Mouse (Mus musculus): ENCODE results near the gene Mesd.
A peak's percentile ranks its signal among the peaks of the same experiment; 100 is the strongest.
"Not testable (repeated sequence)": the region's sequence is repeated elsewhere in the genome, so short reads cannot be mapped to it uniquely, and the experiment has no call there.

The Mesd gene

GRCm38 (mm10) chr7:83878676-83879448 lies 5.4 kb upstream of the Mesd start:
- peak; percentile 37 for DNase-seq (ENCODE audit: low read depth)

- DNase-seq (ENCODE audit: low read depth), result no peak
Measured at GRCm38 (mm10) chr7:83882150-83882632, 2.1 kb upstream of the Mesd start.

- peak; percentile 60 for DNase-seq (ENCODE audit: low read depth)
Measured at GRCm38 (mm10) chr7:83882633-83883275, 1.5 kb upstream of the Mesd start.

- DNase-seq (ENCODE audit: low read depth), result peak; percentile 72
Measured at GRCm38 (mm10) chr7:83883276-83884020, 818 bp upstream of the Mesd start.

- DNase-seq (ENCODE audit: low read depth), result no peak
Measured at GRCm38 (mm10) chr7:83884921-83885532, 761 bp downstream of the Mesd start.

- DNase-seq (ENCODE audit: low read depth), result no peak
Measured at GRCm38 (mm10) chr7:83885835-83886234, 1.6 kb downstream of the Mesd start.

GRCm38 (mm10) chr7:83886366-83887129 lies 2.3 kb downstream of the Mesd start:
- DNase-seq (ENCODE audit: low read depth), result peak; percentile 64

- DNase-seq (ENCODE audit: low read depth), result no peak
Measured at GRCm38 (mm10) chr7:83889383-83889782, 5.1 kb downstream of the Mesd start.

- DNase-seq (ENCODE audit: low read depth), result not testable (repeated sequence)
Measured at GRCm38 (mm10) chr7:83889946-83890345, 5.7 kb downstream of the Mesd start.

- peak; percentile 100 for DNase-seq (ENCODE audit: low read depth)
Measured at GRCm38 (mm10) chr7:83891433-83892332, 7.4 kb downstream of the Mesd start.

- no peak for DNase-seq (ENCODE audit: low read depth)
Measured at GRCm38 (mm10) chr7:83892333-83892669, 8.0 kb downstream of the Mesd start.

- DNase-seq (ENCODE audit: low read depth), result no peak
Measured at GRCm38 (mm10) chr7:83894348-83894747, 10.1 kb downstream of the Mesd start.

GRCm38 (mm10) chr7:83896077-83896740 lies 11.9 kb downstream of the Mesd start:
- DNase-seq (ENCODE audit: low read depth), result no peak

GRCm38 (mm10) chr7:83898267-83898666 lies 14.0 kb downstream of the Mesd start:
- DNase-seq (ENCODE audit: low read depth), result no peak

GRCm38 (mm10) chr7:83900519-83900918 lies 16.3 kb downstream of the Mesd start:
- no peak for DNase-seq (ENCODE audit: low read depth)

GRCm38 (mm10) chr7:83901425-83901824 lies 17.2 kb downstream of the Mesd start:
- DNase-seq (ENCODE audit: low read depth), result no peak

GRCm38 (mm10) chr7:83902296-83903145 lies 18.3 kb downstream of the Mesd start:
- DNase-seq (ENCODE audit: low read depth), result no peak

GRCm38 (mm10) chr7:83904831-83905230 lies 20.6 kb downstream of the Mesd start:
- no peak for DNase-seq (ENCODE audit: low read depth)

- DNase-seq (ENCODE audit: low read depth), result no peak
Measured at GRCm38 (mm10) chr7:83911909-83912308, 27.6 kb downstream of the Mesd start.
